Mouse (Mus musculus): ENCODE measurements at regions not wholly inside any gene's neighbourhood (a gene's known extent, or its start where the extent isn't known, plus 50 kb on each side); places are given as distances from the start of the nearest gene placed in this dataset.
"Not testable (repeated sequence)": the region's sequence is repeated elsewhere in the genome, so short reads cannot be mapped to it uniquely, and the experiment has no call there.

DNA sequence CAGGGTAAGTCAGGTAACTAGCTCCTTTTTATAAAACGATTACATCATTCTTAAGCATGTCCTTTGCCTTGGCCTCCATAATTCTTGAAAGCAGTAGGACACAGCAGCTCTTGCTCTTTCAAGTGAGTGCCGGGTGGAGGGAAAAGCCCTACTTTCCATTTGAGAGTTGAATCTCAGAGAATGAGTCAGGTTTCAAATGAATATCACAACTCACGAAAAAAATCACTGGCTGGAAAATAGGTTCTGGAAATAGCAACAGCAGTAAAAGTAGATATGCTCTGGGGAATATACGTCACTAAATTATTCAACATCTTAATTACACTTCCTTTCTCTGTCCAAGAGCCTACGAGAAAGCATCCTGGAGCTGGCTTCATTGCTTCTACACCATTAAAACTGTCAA is 250.5 kb downstream of the Kcnc2 start:
- DNase-seq (ENCODE audit: low spot score) = peak; percentile 14

- DNase-seq (ENCODE audit: low spot score) = no peak
Observed at GRCm38 (mm10) chr10:112543051-112543450, 272.1 kb downstream of the Kcnc2 start.

- DNase-seq (ENCODE audit: low spot score) = no peak
Observed at GRCm38 (mm10) chr10:112571772-112572551, 301.0 kb downstream of the Kcnc2 start.

DNA sequence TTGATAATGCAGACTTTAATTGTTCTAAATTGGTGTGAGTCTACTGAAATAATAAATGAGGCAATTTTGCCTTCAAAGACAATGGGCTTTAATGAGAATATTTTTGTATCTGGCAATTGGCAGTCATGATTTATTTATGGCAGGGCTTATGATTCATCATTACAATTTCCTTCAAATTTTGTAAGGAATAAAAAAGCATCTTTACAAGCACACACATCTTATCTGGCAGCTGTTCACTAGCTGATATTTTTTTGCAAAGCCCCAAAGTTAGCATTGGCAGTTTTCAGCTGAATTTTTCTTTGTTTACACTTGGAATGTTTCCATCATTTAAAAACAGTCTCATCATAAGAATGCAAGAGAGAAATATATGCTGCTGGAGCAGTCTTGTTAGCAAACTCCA is 301.6 kb downstream of the Kcnc2 start:
- DNase-seq (ENCODE audit: low spot score) = no peak

GRCm38 (mm10) chr10:112584939-112585338 is 314.0 kb downstream of the Kcnc2 start:
- DNase-seq (ENCODE audit: low spot score) = no peak

- no peak for DNase-seq (ENCODE audit: low spot score)
Observed at GRCm38 (mm10) chr10:112594327-112594726, 323.4 kb downstream of the Kcnc2 start.

DNA sequence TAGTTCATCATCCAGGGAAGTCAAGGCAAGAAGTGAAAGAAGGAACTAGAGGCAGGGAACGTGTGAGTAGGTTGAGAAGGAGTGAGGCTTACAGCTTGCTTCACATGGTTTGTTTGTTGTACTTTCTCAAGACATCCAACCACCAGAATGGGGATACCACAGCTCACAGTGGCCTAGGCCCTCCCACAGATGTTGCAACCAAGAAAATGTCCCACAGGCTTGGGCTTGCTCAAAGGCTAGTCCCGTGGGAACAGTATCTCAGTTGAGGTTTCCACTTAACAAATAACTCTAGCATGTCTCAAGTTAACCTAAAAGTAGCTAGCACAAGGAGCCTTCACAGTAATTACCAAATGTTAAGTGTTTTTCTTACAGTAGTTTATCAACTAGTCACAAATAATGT is 323.2 kb downstream of the Atxn7l3b start:
- no peak for DNase-seq (ENCODE audit: low spot score)

- DNase-seq (ENCODE audit: low spot score) = no peak
Observed at GRCm38 (mm10) chr10:112607642-112608041, 321.2 kb downstream of the Atxn7l3b start.

DNA sequence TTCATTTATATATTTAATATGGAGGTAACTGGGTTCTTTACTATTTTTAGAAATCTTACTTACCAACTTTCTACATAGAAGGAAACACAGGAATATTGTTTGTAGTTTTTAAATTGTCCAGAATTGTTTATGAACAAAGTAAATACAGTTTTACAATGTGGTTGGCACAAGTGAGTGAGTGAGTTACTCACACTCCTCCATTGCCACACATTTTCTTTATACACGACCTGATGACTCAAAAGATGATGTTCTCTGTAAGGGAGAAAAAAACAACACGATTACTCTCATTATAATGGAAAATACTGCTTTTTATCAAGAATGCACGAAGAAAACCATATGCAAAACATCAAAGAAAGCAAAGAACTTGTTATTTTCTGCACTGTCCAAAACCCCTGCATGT is 317.1 kb downstream of the Atxn7l3b start:
- no peak for DNase-seq (ENCODE audit: low spot score)

GRCm38 (mm10) chr10:112613751-112614150 is 315.1 kb downstream of the Atxn7l3b start:
- DNase-seq (ENCODE audit: low spot score) = no peak

- DNase-seq (ENCODE audit: low spot score) = no peak
Observed at GRCm38 (mm10) chr10:112614226-112614625, 314.6 kb downstream of the Atxn7l3b start.

DNA sequence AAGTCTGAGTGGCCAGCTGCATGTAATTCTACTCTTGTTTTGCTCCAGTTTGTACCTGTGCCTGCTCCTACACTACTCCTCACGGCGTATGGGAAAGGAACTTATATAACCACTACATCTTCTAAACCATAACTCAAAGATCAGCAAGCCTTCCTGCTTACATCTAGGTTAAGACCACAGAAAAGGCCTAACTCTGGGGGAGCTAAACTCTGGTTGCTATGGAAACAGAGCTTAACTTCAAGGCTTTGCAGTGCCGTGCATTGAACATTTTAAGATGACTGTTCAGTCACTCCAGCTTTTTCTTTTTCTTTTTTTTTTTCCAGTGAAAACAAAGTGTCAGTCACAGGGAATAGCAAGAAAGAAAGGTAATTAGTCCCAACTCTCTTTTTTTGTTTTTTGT is 309.1 kb downstream of the Atxn7l3b start:
- no peak for DNase-seq (ENCODE audit: low spot score)

GRCm38 (mm10) chr10:112629752-112630151 is 299.0 kb downstream of the Atxn7l3b start:
- DNase-seq (ENCODE audit: low spot score) = no peak

GRCm38 (mm10) chr10:112635199-112635598 is 293.6 kb downstream of the Atxn7l3b start:
- DNase-seq (ENCODE audit: low spot score) = no peak

DNA sequence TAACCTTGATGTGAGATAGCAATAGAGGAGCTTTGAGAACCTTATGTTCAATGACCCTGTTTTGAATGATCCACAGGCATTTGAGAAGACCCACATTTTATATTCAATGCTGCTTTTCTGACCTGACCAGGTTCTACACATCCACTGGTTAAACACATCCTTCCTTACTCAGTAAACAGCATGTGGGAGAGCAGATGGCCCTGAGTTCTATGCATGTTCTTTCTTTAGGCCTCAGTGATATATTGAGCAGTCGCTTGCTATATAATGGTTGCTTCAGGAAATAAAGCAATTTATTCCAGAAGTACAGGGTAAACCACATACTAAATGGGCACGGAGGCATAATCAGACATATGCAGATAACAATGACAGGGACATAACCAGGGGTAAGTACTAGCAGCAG is 292.2 kb downstream of the Atxn7l3b start:
- DNase-seq (ENCODE audit: low spot score) = no peak

GRCm38 (mm10) chr10:112640551-112640950 is 288.2 kb downstream of the Atxn7l3b start:
- DNase-seq (ENCODE audit: low spot score) = not testable (repeated sequence)

GRCm38 (mm10) chr10:112648986-112649385 is 279.8 kb downstream of the Atxn7l3b start:
- no peak for DNase-seq (ENCODE audit: low spot score)

Data from left cerebral cortex, adult 11 months (tissue).